Mouse (Mus musculus) frontal cortex, postnatal 25 days (tissue): ENCODE measurements around the gene Gm20481.
A peak's percentile ranks its signal among the peaks of the same experiment; 100 is the strongest.
"Not testable (repeated sequence)": the region's sequence is repeated elsewhere in the genome, so short reads cannot be mapped to it uniquely, and the experiment has no call there.

Source experiments
- DNase-seq, 2 experiments: peaks; one replicate each; pipeline ENCODE4 v3.0.0; 2022; ENCODE audit warnings: low spot score in 2 of 2

Gene Gm20481

GRCm38 (mm10) chr17:34969822-34970221 is at the start of gene Gm20481:
Gm20481 (plus strand) TSS chr17:34969912.
- not testable (repeated sequence) for DNase-seq

GRCm38 (mm10) chr17:34922939-34923338 is 46.8 kb upstream of the Gm20481 start:
- DNase-seq: no peak

GRCm38 (mm10) chr17:34924258-34924657 is 45.5 kb upstream of the Gm20481 start:
- no peak for DNase-seq

GRCm38 (mm10) chr17:34927306-34928019 is 42.2 kb upstream of the Gm20481 start:
- DNase-seq: no peak

GRCm38 (mm10) chr17:34928841-34929240 is 40.9 kb upstream of the Gm20481 start:
- DNase-seq: no peak

GRCm38 (mm10) chr17:34931061-34931734 is 38.5 kb upstream of the Gm20481 start, which contains the start of gene Neu1:
Neu1 (plus strand) TSS chr17:34931253.
- DNase-seq: peak; percentile 93 to 97

GRCm38 (mm10) chr17:34931735-34932098 is 38.0 kb upstream of the Gm20481 start:
- peak in 1 of 2 experiments; percentile 31 for DNase-seq

- no peak for DNase-seq
Measured at GRCm38 (mm10) chr17:34932287-34932686, 37.4 kb upstream of the Gm20481 start.

- DNase-seq: no peak
Measured at GRCm38 (mm10) chr17:34934031-34934430, 35.7 kb upstream of the Gm20481 start.

- no peak for DNase-seq
Measured at GRCm38 (mm10) chr17:34934830-34935229, 34.9 kb upstream of the Gm20481 start.

GRCm38 (mm10) chr17:34937960-34938505 is 31.7 kb upstream of the Gm20481 start:
- no peak for DNase-seq

GRCm38 (mm10) chr17:34941344-34942041 is 28.2 kb upstream of the Gm20481 start:
- DNase-seq: no peak

GRCm38 (mm10) chr17:34943128-34943815 is 26.4 kb upstream of the Gm20481 start:
- DNase-seq: no peak

GRCm38 (mm10) chr17:34944362-34944761 is 25.4 kb upstream of the Gm20481 start:
- no peak for DNase-seq

GRCm38 (mm10) chr17:34946486-34947140 is 23.1 kb upstream of the Gm20481 start:
- DNase-seq: no peak

- DNase-seq: no peak
Measured at GRCm38 (mm10) chr17:34947606-34948005, 22.1 kb upstream of the Gm20481 start.

GRCm38 (mm10) chr17:34948721-34949552 is 20.8 kb upstream of the Gm20481 start:
- DNase-seq: not testable (repeated sequence)

- no peak for DNase-seq
Measured at GRCm38 (mm10) chr17:34949553-34949969, 20.2 kb upstream of the Gm20481 start.

GRCm38 (mm10) chr17:34950514-34951455 is 18.9 kb upstream of the Gm20481 start:
- DNase-seq: no peak
